ENCODE assay signal across 8 mouse cellular contexts in the genomic region with DNA sequence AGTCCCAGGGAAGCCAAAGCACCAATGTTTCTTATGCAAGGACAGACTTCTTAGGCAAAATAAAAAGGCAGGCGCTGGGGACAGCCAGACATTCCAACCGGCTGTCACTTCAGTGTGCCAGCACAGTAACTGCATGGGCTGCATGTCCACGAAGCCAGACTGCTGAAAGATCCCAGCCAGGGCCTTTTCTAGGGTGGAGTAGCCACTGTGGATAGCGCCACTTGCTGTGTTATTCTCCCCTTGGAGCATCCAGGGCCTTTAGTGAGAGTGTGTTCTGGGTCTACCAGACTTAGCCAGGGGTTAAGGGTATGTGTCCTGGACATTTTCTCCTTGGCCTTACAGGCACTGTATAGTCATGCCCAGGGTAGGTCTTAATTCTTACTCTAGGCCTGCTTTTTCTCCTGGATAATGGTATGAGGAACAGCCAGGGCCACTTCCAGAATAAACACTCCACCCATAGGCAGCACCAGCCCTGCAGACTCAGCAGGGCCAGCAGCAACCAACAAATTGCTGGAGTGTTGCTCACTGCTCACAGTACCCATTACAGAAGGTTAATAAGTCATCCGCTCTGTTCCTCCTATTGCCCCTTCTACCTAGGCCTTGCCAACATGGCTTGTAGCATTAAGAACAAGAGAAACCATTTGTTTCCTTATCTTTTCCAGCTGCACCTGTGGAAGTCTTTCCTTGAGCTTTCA. TPM values are rescaled to one million over a fixed set of nuclear protein-coding genes. Genes with fewer than 3 reads are reported as not detected.
A peak's percentile ranks its signal among the peaks of the same experiment; 100 is the strongest.
DNase-seq lines count a peak whose midpoint lies in the region; ATAC-seq and TF ChIP-seq lines count a peak whose summit lies in the region.

No protein-coding gene starts in this region.

- no peak overlapping the region for H3K4me3 ChIP-seq in brown adipose tissue, adult 24 weeks (ENCODE audit: insufficient read depth, low read depth, low read length)
- H3K4me3 ChIP-seq in hindbrain, embryonic 15.5 days: no peak overlapping the region
- H3K4me3 ChIP-seq in liver, embryonic 14.5 days (ENCODE audit: insufficient read depth in 1 of 2, low read depth in 2 of 2, low read length in 2 of 2): no peak overlapping the region
- no peak overlapping the region for H3K4me3 ChIP-seq in stomach, embryonic 14.5 days (ENCODE audit: low read depth, low read length)

- no peaks in the 10 kb centered on the region for H3K9me3 ChIP-seq in hindbrain, embryonic 15.5 days
- no peaks in the 10 kb centered on the region for H3K9me3 ChIP-seq in liver, embryonic 14.5 days (ENCODE audit: control insufficient read depth, low read length)
- H3K9me3 ChIP-seq in stomach, embryonic 14.5 days (ENCODE audit: control insufficient read depth, low read depth, low read length): no peaks in the 10 kb centered on the region

- H3K27ac ChIP-seq in brown adipose tissue, adult 24 weeks (replicated peaks; ENCODE audit: low read depth, low read length): peak overlapping the region; percentile 80; the same call in 1 of the 2 replicates
- peak overlapping the region; percentile 75 for H3K27ac ChIP-seq in hindbrain, embryonic 15.5 days (replicated peaks)
- peak overlapping the region; percentile 52 for H3K27ac ChIP-seq in liver, embryonic 14.5 days
- peak overlapping the region; percentile 93 for H3K27ac ChIP-seq in stomach, embryonic 14.5 days (ENCODE audit: low read length)

- DNase-seq in CD4-positive helper T cell, adult 2 months (ENCODE audit: low read depth, low spot score): peak; percentile 12
- DNase-seq in liver, embryonic 14.5 days (ENCODE audit: low read depth in 3 of 3, low spot score in 3 of 3): no peak
- DNase-seq in right cerebral cortex, postnatal 25 days: no peak
- no peak for DNase-seq in adrenal gland, postnatal 14 days
- DNase-seq in B cell, adult 2 months: no peak

- H3K27me3 ChIP-seq in hindbrain, embryonic 15.5 days: no peaks in the 10 kb centered on the region
- H3K27me3 ChIP-seq in liver, embryonic 14.5 days (ENCODE audit: control insufficient read depth, insufficient read depth, low read length): peaks cover 6% of the 10 kb centered on the region
- H3K27me3 ChIP-seq in stomach, embryonic 14.5 days (ENCODE audit: control insufficient read depth, insufficient read depth, low read length): no peaks in the 10 kb centered on the region

- 0 out of 2 replicates have a peak, but pooled peaks cover 7% of the 10 kb centered on the region for H3K36me3 ChIP-seq in hindbrain, embryonic 15.5 days
- no peaks in the 10 kb centered on the region for H3K36me3 ChIP-seq in liver, embryonic 14.5 days (replicated peaks; ENCODE audit: control insufficient read depth, insufficient read depth, low read depth)
- H3K36me3 ChIP-seq in stomach, embryonic 14.5 days (ENCODE audit: control insufficient read depth, insufficient read depth, low read length): peaks cover 4% of the 10 kb centered on the region; the same call in 1 of the 2 replicates

- no peak for ATAC-seq in hindbrain, embryonic 15.5 days (ENCODE audit: low FRiP score, low read depth)
- ATAC-seq in liver, embryonic 14.5 days (ENCODE audit: insufficient read depth): no peak
- ATAC-seq in stomach, embryonic 14.5 days (ENCODE audit: insufficient number of reproducible peaks, insufficient read depth, low FRiP score, low read depth): no peak

- no peak for TF ChIP-seq EP300 in liver, embryonic 14.5 days (IDR thresholded peaks at IDR 0.05; ENCODE audit: low read depth)

- H3K9ac ChIP-seq in hindbrain, embryonic 15.5 days: no peak overlapping the region
- H3K9ac ChIP-seq in liver, embryonic 14.5 days (replicated peaks): no peak overlapping the region
- 0 out of 2 replicates have a peak overlapping the region, but pooled peaks have one; percentile 25 for H3K9ac ChIP-seq in stomach, embryonic 14.5 days (replicated peaks; ENCODE audit: low read depth, low read length)

- no peak for TF ChIP-seq CTCF in liver, embryonic 14.5 days (IDR thresholded peaks at IDR 0.05; ENCODE audit: low read depth)

- H3K4me1 ChIP-seq in brown adipose tissue, adult 24 weeks (ENCODE audit: control insufficient read depth, insufficient read depth, insufficient read length, low read length): 0 out of 2 replicates have a peak, but pooled peaks cover 2% of the 10 kb centered on the region
- H3K4me1 ChIP-seq in hindbrain, embryonic 15.5 days (replicated peaks): peaks cover 25% of the 10 kb centered on the region
- H3K4me1 ChIP-seq in liver, embryonic 14.5 days (replicated peaks; ENCODE audit: control insufficient read depth in 2 of 2, insufficient read depth in 2 of 2, low read length in 1 of 2): peaks cover 16 to 31% of the 10 kb centered on the region in 2 experiments
- peaks cover 22% of the 10 kb centered on the region for H3K4me1 ChIP-seq in stomach, embryonic 14.5 days (ENCODE audit: control insufficient read depth, insufficient read depth, low read length)

- WGBS in hindbrain, embryonic 15.5 days: 55% methylated on average over 5 of the region's 5 CpGs
- whole genome bisulfite sequencing in liver, embryonic 14.5 days (ENCODE audit: insufficient replicate concordance): 69% methylated on average over 5 of the region's 5 CpGs
- 52% methylated on average over 5 of the region's 5 CpGs for WGBS in stomach, embryonic 14.5 days

- no peak overlapping the region for H3K4me2 ChIP-seq in hindbrain, embryonic 15.5 days
- peak overlapping the region; percentile 83; the same call in 1 of the 2 replicates for H3K4me2 ChIP-seq in liver, embryonic 14.5 days (ENCODE audit: low read depth)
- H3K4me2 ChIP-seq in stomach, embryonic 14.5 days (replicated peaks; ENCODE audit: low read depth, low read length): no peak overlapping the region; the same call in 1 of the 2 replicates

RNA-seq across cellular contexts. Expression of gene Glis2, which starts 6.8 kb away (rescaled TPM):
- 2.9 and 5.7 TPM in 2 replicates for polyA plus RNA-seq in brown adipose tissue, adult 24 weeks (2012; ENCODE audit: insufficient read depth, insufficient read length, missing spikeins)
- 17.0 and 19.7 TPM in 2 replicates for polyA plus RNA-seq in hindbrain, embryonic 15.5 days (2015; fragmentation: Nextera tagmentation; extraction: Ambion mirVana)
- 2.8 and 3.4 TPM in 2 replicates for polyA plus RNA-seq in liver, embryonic 14.5 days (2012; rRNA removed)
- polyA plus RNA-seq in liver, embryonic 14.5 days (2014; fragmentation: Nextera tagmentation; extraction: Ambion mirVana): 1.7 and 2.7 TPM in 2 replicates
- 31.0 and 34.7 TPM in 2 replicates for polyA plus RNA-seq in stomach, embryonic 14.5 days (2014; fragmentation: Nextera tagmentation; extraction: Ambion mirVana)
- 23.7 and 25.1 TPM in 2 replicates for total RNA-seq in adrenal gland, postnatal 14 days (2021)

RNA-seq across cellular contexts. Expression of gene Tfap4, which starts 28.0 kb away (rescaled TPM):
- 3.2 and 3.3 TPM in 2 replicates for polyA plus RNA-seq in brown adipose tissue, adult 24 weeks (2012; ENCODE audit: insufficient read depth, insufficient read length, missing spikeins)
- 7.2 and 8.2 TPM in 2 replicates for polyA plus RNA-seq in hindbrain, embryonic 15.5 days (2015; fragmentation: Nextera tagmentation; extraction: Ambion mirVana)
- 5.4 and 6.9 TPM in 2 replicates for polyA plus RNA-seq in liver, embryonic 14.5 days (2012; rRNA removed)
- 4.6 and 4.8 TPM in 2 replicates for polyA plus RNA-seq in liver, embryonic 14.5 days (2014; fragmentation: Nextera tagmentation; extraction: Ambion mirVana)
- 24.9 and 25.7 TPM in 2 replicates for polyA plus RNA-seq in stomach, embryonic 14.5 days (2014; fragmentation: Nextera tagmentation; extraction: Ambion mirVana)
- total RNA-seq in adrenal gland, postnatal 14 days (2021): 5.7 and 9.2 TPM in 2 replicates

RNA-seq across cellular contexts. Expression of gene Pam16, which starts 37.1 kb away (rescaled TPM):
- polyA plus RNA-seq in brown adipose tissue, adult 24 weeks (2012; ENCODE audit: insufficient read depth, insufficient read length, missing spikeins): 140 and 178 TPM in 2 replicates
- polyA plus RNA-seq in hindbrain, embryonic 15.5 days (2015; fragmentation: Nextera tagmentation; extraction: Ambion mirVana): 161 and 170 TPM in 2 replicates
- 24.1 and 41.3 TPM in 2 replicates for polyA plus RNA-seq in liver, embryonic 14.5 days (2012; rRNA removed)
- polyA plus RNA-seq in liver, embryonic 14.5 days (2014; fragmentation: Nextera tagmentation; extraction: Ambion mirVana): 64.4 and 68.0 TPM in 2 replicates
- 84.7 and 85.5 TPM in 2 replicates for polyA plus RNA-seq in stomach, embryonic 14.5 days (2014; fragmentation: Nextera tagmentation; extraction: Ambion mirVana)
- 108 and 140 TPM in 2 replicates for total RNA-seq in adrenal gland, postnatal 14 days (2021)

RNA-seq across cellular contexts. Expression of gene Srl, which starts 46.0 kb away (rescaled TPM):
- 17.3 and 26.8 TPM in 2 replicates for polyA plus RNA-seq in brown adipose tissue, adult 24 weeks (2012; ENCODE audit: insufficient read depth, insufficient read length, missing spikeins)
- 21.4 and 22.9 TPM in 2 replicates for polyA plus RNA-seq in hindbrain, embryonic 15.5 days (2015; fragmentation: Nextera tagmentation; extraction: Ambion mirVana)
- 1.5 and 2.2 TPM in 2 replicates for polyA plus RNA-seq in liver, embryonic 14.5 days (2012; rRNA removed)
- polyA plus RNA-seq in liver, embryonic 14.5 days (2014; fragmentation: Nextera tagmentation; extraction: Ambion mirVana): 1.2 and 3.2 TPM in 2 replicates
- polyA plus RNA-seq in stomach, embryonic 14.5 days (2014; fragmentation: Nextera tagmentation; extraction: Ambion mirVana): 10.5 and 13.8 TPM in 2 replicates
- 11.5 and 16.2 TPM in 2 replicates for total RNA-seq in adrenal gland, postnatal 14 days (2021)

RNA-seq across cellular contexts. Expression of gene Vasn, which starts 52.1 kb away (rescaled TPM):
- polyA plus RNA-seq in brown adipose tissue, adult 24 weeks (2012; ENCODE audit: insufficient read depth, insufficient read length, missing spikeins): 4.2 and 4.4 TPM in 2 replicates
- 5.9 and 6.4 TPM in 2 replicates for polyA plus RNA-seq in hindbrain, embryonic 15.5 days (2015; fragmentation: Nextera tagmentation; extraction: Ambion mirVana)
- 2.5 and 2.9 TPM in 2 replicates for polyA plus RNA-seq in liver, embryonic 14.5 days (2012; rRNA removed)
- polyA plus RNA-seq in liver, embryonic 14.5 days (2014; fragmentation: Nextera tagmentation; extraction: Ambion mirVana): 1.2 TPM in 2 replicates
- polyA plus RNA-seq in stomach, embryonic 14.5 days (2014; fragmentation: Nextera tagmentation; extraction: Ambion mirVana): 17.5 and 20.4 TPM in 2 replicates
- total RNA-seq in adrenal gland, postnatal 14 days (2021): 11.4 and 14.9 TPM in 2 replicates
